36 mouse cellular contexts compared by ENCODE assay signal in genomic region chr17:32411898-32412297, GRCm38 (mm10). TPM values are rescaled to one million over a fixed set of nuclear protein-coding genes. Genes with fewer than 3 reads are reported as not detected.
DNase-seq lines count a peak whose midpoint lies in the region; ATAC-seq and TF ChIP-seq lines count a peak whose summit lies in the region.
"Had no signal": no experiment of that assay in that cellular context is flagged by ENCODE, and none has a peak within 500 bp of the region (broad histone marks: within the 10 kb centered on the region; RNA-seq: fewer than 3 reads in every experiment).

No protein-coding gene starts in this region.

- no peak overlapping the region for H3K27ac ChIP-seq in liver, postnatal 0 days (ENCODE audit: low read depth)
- H3K27ac ChIP-seq in forebrain, embryonic 14.5 days (ENCODE audit: low read depth, low read length), result no peak overlapping the region
- H3K27ac ChIP-seq: embryonic facial prominence, embryonic 10.5 days; embryonic facial prominence, embryonic 13.5 days; forebrain, embryonic 12.5 days; gastrocnemius, adult 2 months; heart, embryonic 15.5 days; hindbrain, embryonic 10.5 days; hindbrain, embryonic 13.5 days had no signal

- H3K27me3 ChIP-seq in liver, postnatal 0 days (ENCODE audit: insufficient read depth, low read length), result no peaks in the 10 kb centered on the region
- H3K27me3 ChIP-seq in forebrain, embryonic 14.5 days (replicated peaks; ENCODE audit: control insufficient read depth, insufficient read depth, low read length), result peaks cover 5% of the 10 kb centered on the region; the same call in 1 of the 2 replicates
- H3K27me3 ChIP-seq: CH12.LX had no signal

- no peaks in the 10 kb centered on the region for H3K9me3 ChIP-seq in liver, postnatal 0 days (ENCODE audit: low read length)
- H3K9me3 ChIP-seq in forebrain, embryonic 14.5 days (replicated peaks; ENCODE audit: control insufficient read depth, low read length), result no peaks in the 10 kb centered on the region
- H3K9me3 ChIP-seq: embryonic facial prominence, embryonic 10.5 days; embryonic facial prominence, embryonic 13.5 days; forebrain, embryonic 12.5 days; G1E; heart, embryonic 12.5 days; heart, embryonic 15.5 days; hindbrain, embryonic 10.5 days; hindbrain, embryonic 13.5 days had no signal

- peak; percentile 63 for ATAC-seq in granulocyte monocyte progenitor cell, adult 5-6 weeks (replicated peaks; ENCODE audit: poor library complexity, severe bottlenecking)
- ATAC-seq in megakaryocyte, adult 5-6 weeks (ENCODE audit: poor library complexity, severe bottlenecking), result peak; percentile 38; the same call in 1 of the 2 replicates
- no peak for ATAC-seq in liver, postnatal 0 days
- ATAC-seq in forebrain, embryonic 14.5 days, result no peak
- ATAC-seq: forebrain, postnatal 0 days; hindbrain, embryonic 16.5 days; Patski had no signal

- 77% methylated on average over 6 of the region's 6 CpGs for WGBS in liver, postnatal 0 days (ENCODE audit: insufficient replicate concordance)
- whole genome bisulfite sequencing in forebrain, embryonic 14.5 days, result 89% methylated on average over 6 of the region's 6 CpGs

- H3K9ac ChIP-seq in liver, postnatal 0 days (replicated peaks), result no peak overlapping the region
- no peak overlapping the region for H3K9ac ChIP-seq in forebrain, embryonic 14.5 days (ENCODE audit: low read length)
- H3K9ac ChIP-seq: embryonic facial prominence, embryonic 13.5 days; forebrain, embryonic 12.5 days; forebrain, postnatal 0 days; heart, embryonic 12.5 days; heart, embryonic 15.5 days; hindbrain, embryonic 13.5 days had no signal

- TF ChIP-seq EP300 in liver, postnatal 0 days (IDR thresholded peaks at IDR 0.05; ENCODE audit: low read depth), result no peak

- no peak overlapping the region for H3K4me3 ChIP-seq in liver, postnatal 0 days (ENCODE audit: low read depth, low read length)
- no peak overlapping the region for H3K4me3 ChIP-seq in forebrain, embryonic 14.5 days (ENCODE audit: low read depth, low read length)
- H3K4me3 ChIP-seq: embryonic facial prominence, embryonic 10.5 days; embryonic facial prominence, embryonic 13.5 days; erythroblast, embryonic 14.5 days; forebrain, embryonic 12.5 days; gastrocnemius, adult 2 months; heart, embryonic 12.5 days; heart, embryonic 15.5 days; hindbrain, embryonic 10.5 days; hindbrain, embryonic 13.5 days had no signal

- no peaks in the 10 kb centered on the region for H3K36me3 ChIP-seq in liver, postnatal 0 days (replicated peaks; ENCODE audit: insufficient read depth, low read length)
- no peaks in the 10 kb centered on the region for H3K36me3 ChIP-seq in forebrain, embryonic 14.5 days (ENCODE audit: control insufficient read depth, insufficient read depth, low read length)
- H3K36me3 ChIP-seq: embryonic facial prominence, embryonic 10.5 days; embryonic facial prominence, embryonic 13.5 days; forebrain, embryonic 12.5 days; G1E; heart, embryonic 12.5 days; heart, embryonic 15.5 days; hindbrain, embryonic 10.5 days; hindbrain, embryonic 13.5 days had no signal

- peak; percentile 32 for DNase-seq in CD4-positive helper T cell, adult 2 months (ENCODE audit: low read depth, low spot score)
- no peak for DNase-seq in liver, postnatal 0 days
- no peak for DNase-seq in natural killer cell, adult 2 months (ENCODE audit: low spot score in 2 of 2)
- no peak for DNase-seq in thymus, postnatal 0 days (ENCODE audit: low spot score)
- DNase-seq in forebrain, embryonic 14.5 days (ENCODE audit: low spot score), result no peak
- DNase-seq: adrenal gland, postnatal 10 days; adrenal gland, postnatal 36 days; cerebellum, adult 18-20 months; cerebellum, adult 9-10 months; cerebellum, postnatal 25 days; embryo, embryonic 11 days; forebrain, postnatal 0 days; gastrocnemius, adult 2 months; gastrocnemius, postnatal 14 days; heart, adult 18-20 months; heart, postnatal 10 days; heart, postnatal 36 days had no signal

- H3K4me2 ChIP-seq in liver, postnatal 0 days (ENCODE audit: low read depth, low read length), result no peak overlapping the region
- H3K4me2 ChIP-seq in forebrain, embryonic 14.5 days (ENCODE audit: low read length), result no peak overlapping the region
- H3K4me2 ChIP-seq: embryonic facial prominence, embryonic 13.5 days; forebrain, embryonic 12.5 days; heart, embryonic 12.5 days; heart, embryonic 15.5 days; hindbrain, embryonic 13.5 days had no signal

- TF ChIP-seq CTCF in liver, postnatal 0 days (IDR thresholded peaks at IDR 0.05; ENCODE audit: low read depth), result no peak

- H3K4me1 ChIP-seq in liver, postnatal 0 days (ENCODE audit: insufficient read depth), result no peaks in the 10 kb centered on the region
- H3K4me1 ChIP-seq in forebrain, embryonic 14.5 days (ENCODE audit: control insufficient read depth, insufficient read depth, low read length), result no peaks in the 10 kb centered on the region
- H3K4me1 ChIP-seq: embryonic facial prominence, embryonic 10.5 days; embryonic facial prominence, embryonic 13.5 days; forebrain, embryonic 12.5 days; heart, embryonic 15.5 days; hindbrain, embryonic 10.5 days; hindbrain, embryonic 13.5 days had no signal

RNA-seq across cellular contexts. Expression of gene Rasal3, which starts 8.5 kb away (rescaled TPM):
- total RNA-seq in granulocyte monocyte progenitor cell, adult 5-6 weeks (2014; fragmentation: Nextera tagmentation), result 44.1 and 84.5 TPM in 2 replicates
- total RNA-seq in granulocyte monocyte progenitor cell, adult 5-6 weeks (2017), result 44.5 and 60.1 TPM in 2 replicates
- 52.9 and 54.4 TPM in 2 replicates for total RNA-seq in megakaryocyte, adult 5-6 weeks (2015)
- 19.5 and 25.7 TPM in 2 replicates for total RNA-seq in megakaryocyte, adult 5-6 weeks (2017)
- 2.9 and 3.1 TPM in 2 replicates for polyA plus RNA-seq in liver, postnatal 0 days (2015; fragmentation: Nextera tagmentation; extraction: Ambion mirVana)
- polyA plus RNA-seq in thymus, postnatal 0 days (2015; fragmentation: Nextera tagmentation; extraction: Ambion mirVana), result 164 and 165 TPM in 2 replicates
- polyA plus RNA-seq in forebrain, embryonic 14.5 days (2014; fragmentation: Nextera tagmentation; extraction: Ambion mirVana), result 0.52 and 1.2 TPM in 2 replicates
- polyA plus RNA-seq: C2C12, Patski had no signal

RNA-seq across cellular contexts. Expression of gene Pglyrp2, which starts 12.1 kb away (rescaled TPM):
- total RNA-seq in granulocyte monocyte progenitor cell, adult 5-6 weeks (2014; fragmentation: Nextera tagmentation), result 0.80 and 1.1 TPM in 2 replicates
- total RNA-seq in granulocyte monocyte progenitor cell, adult 5-6 weeks (2017), result 2.1 TPM in 1 of 2 replicates, not detected in the other
- total RNA-seq in megakaryocyte, adult 5-6 weeks (2015), result 1.7 and 2.0 TPM in 2 replicates
- 1.4 and 2.2 TPM in 2 replicates for total RNA-seq in megakaryocyte, adult 5-6 weeks (2017)
- polyA plus RNA-seq in liver, postnatal 0 days (2015; fragmentation: Nextera tagmentation; extraction: Ambion mirVana), result 48.4 and 53.7 TPM in 2 replicates
- polyA plus RNA-seq in thymus, postnatal 0 days (2015; fragmentation: Nextera tagmentation; extraction: Ambion mirVana), result 32.4 and 34.4 TPM in 2 replicates
- polyA plus RNA-seq in forebrain, embryonic 14.5 days (2014; fragmentation: Nextera tagmentation; extraction: Ambion mirVana), result not detected in 2 replicates
- total RNA-seq: forebrain, postnatal 0 days; gastrocnemius, adult 2 months; gastrocnemius, postnatal 14 days; heart, postnatal 36 days had no signal
- polyA plus RNA-seq: C2C12; cortical plate, adult 2 months; embryonic facial prominence, embryonic 10.5 days; forebrain, embryonic 12.5 days; forebrain, postnatal 0 days; frontal cortex, adult 2 months; heart, embryonic 12.5 days; hindbrain, embryonic 10.5 days; hindbrain, embryonic 16.5 days; Patski had no signal

RNA-seq across cellular contexts. Expression of gene Wiz, which starts 22.7 kb away (rescaled TPM):
- 33.7 and 36.7 TPM in 2 replicates for total RNA-seq in granulocyte monocyte progenitor cell, adult 5-6 weeks (2014; fragmentation: Nextera tagmentation)
- 4.7 and 5.5 TPM in 2 replicates for total RNA-seq in granulocyte monocyte progenitor cell, adult 5-6 weeks (2017)
- total RNA-seq in megakaryocyte, adult 5-6 weeks (2015), result 17.2 and 23.0 TPM in 2 replicates
- total RNA-seq in megakaryocyte, adult 5-6 weeks (2017), result 4.9 and 5.9 TPM in 2 replicates
- polyA plus RNA-seq in liver, postnatal 0 days (2015; fragmentation: Nextera tagmentation; extraction: Ambion mirVana), result 2.7 and 3.2 TPM in 2 replicates
- 13.2 and 15.3 TPM in 2 replicates for polyA plus RNA-seq in thymus, postnatal 0 days (2015; fragmentation: Nextera tagmentation; extraction: Ambion mirVana)
- polyA plus RNA-seq in forebrain, embryonic 14.5 days (2014; fragmentation: Nextera tagmentation; extraction: Ambion mirVana), result 29.2 and 35.6 TPM in 2 replicates

RNA-seq across cellular contexts. Expression of gene Cyp4f39, which starts 40.6 kb away (rescaled TPM):
- total RNA-seq in granulocyte monocyte progenitor cell, adult 5-6 weeks (2014; fragmentation: Nextera tagmentation), result not detected in 2 replicates
- 0.21 TPM in 1 of 2 replicates, not detected in the other for total RNA-seq in granulocyte monocyte progenitor cell, adult 5-6 weeks (2017)
- not detected in 2 replicates for total RNA-seq in megakaryocyte, adult 5-6 weeks (2015)
- not detected in 2 replicates for total RNA-seq in megakaryocyte, adult 5-6 weeks (2017)
- 0.22 and 0.32 TPM in 2 replicates for polyA plus RNA-seq in liver, postnatal 0 days (2015; fragmentation: Nextera tagmentation; extraction: Ambion mirVana)
- 0.30 and 0.69 TPM in 2 replicates for polyA plus RNA-seq in thymus, postnatal 0 days (2015; fragmentation: Nextera tagmentation; extraction: Ambion mirVana)
- polyA plus RNA-seq in forebrain, embryonic 14.5 days (2014; fragmentation: Nextera tagmentation; extraction: Ambion mirVana), result 0.33 and 0.95 TPM in 2 replicates
- total RNA-seq: adrenal gland, adult 18-20 months; adrenal gland, postnatal 36 days; gastrocnemius, postnatal 4 days; heart, adult 18-20 months; heart, postnatal 36 days had no signal
- polyA plus RNA-seq: cortical plate, adult 2 months; frontal cortex, adult 2 months; G1E; Patski had no signal

Comparison
In these comparisons a context has a peak if more than half of its experiments do, and no peak if none do; other contexts are left out.
1. ATAC-seq: peak in granulocyte monocyte progenitor cell, adult 5-6 weeks (single experiment) and megakaryocyte, adult 5-6 weeks (single experiment); none in liver, postnatal 0 days (single experiment) and forebrain, embryonic 14.5 days (single experiment).
2. RNA of gene Rasal3, which starts 8.5 kb away (polyA plus RNA-seq): 164 to 165 TPM in thymus, postnatal 0 days; 2.9 to 3.1 TPM in liver, postnatal 0 days and 0.52 to 1.2 TPM in forebrain, embryonic 14.5 days; every median in the first group is over 10 times any median in the second.
3. RNA of gene Pglyrp2, which starts 12.1 kb away (polyA plus RNA-seq): 48.4 to 53.7 TPM in liver, postnatal 0 days and 32.4 to 34.4 TPM in thymus, postnatal 0 days; not detected in forebrain, embryonic 14.5 days; every median in the first group is over 10 times any median in the second.